Mouse (Mus musculus): Measurements from ENCODE around the gene Slc44a1. TPM values are rescaled to one million over a fixed set of nuclear protein-coding genes. Genes with fewer than 3 reads are reported as not detected.

Gene Slc44a1
- total RNA-seq, 1 experiment from 2014 or later = 11.2 TPM

DNA sequence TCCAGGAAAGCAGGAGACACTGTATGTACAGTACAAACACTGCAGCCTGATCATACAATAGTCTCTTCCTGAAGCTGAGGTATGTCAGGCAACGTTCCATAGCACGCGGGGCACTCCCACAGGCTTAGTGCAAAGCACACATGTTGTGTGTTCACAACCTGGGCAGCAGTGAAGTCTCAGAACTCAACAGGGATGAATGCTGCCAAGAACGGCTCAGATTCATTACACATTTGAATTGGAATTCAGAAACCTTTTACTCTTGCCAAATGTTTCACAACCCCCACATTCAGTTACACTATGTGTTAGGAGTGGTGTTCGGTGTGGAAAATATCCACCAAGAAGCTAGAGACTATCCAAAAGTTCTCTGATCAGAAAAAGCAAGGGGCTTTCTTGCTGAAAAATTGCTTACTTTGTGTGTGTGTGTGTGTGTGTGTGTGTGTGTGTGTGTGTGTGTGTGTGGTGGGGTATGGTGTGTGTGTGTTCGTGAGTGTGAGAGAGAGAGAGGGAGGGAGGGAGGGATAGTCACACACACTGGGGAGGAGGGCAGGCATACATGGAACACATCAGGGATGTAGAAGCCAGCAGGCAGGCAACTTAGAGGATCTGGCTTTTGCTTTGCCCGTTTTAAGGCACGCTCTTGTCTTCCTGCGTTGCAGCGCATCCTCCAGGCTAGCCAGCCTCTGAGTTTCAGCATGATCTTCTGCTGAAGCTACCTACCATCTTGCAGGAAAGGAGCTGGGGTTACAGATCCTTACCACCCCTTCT, 24.2 kb upstream of the Slc44a1 start:
- ATAC-seq (replicated peaks in 1 of 2; ENCODE audit: insufficient read depth in 1 of 2, low FRiP score in 2 of 2, low TSS enrichment in 1 of 2, low read depth in 1 of 2, poor library complexity in 2 of 2, severe bottlenecking in 2 of 2) = no peak

DNA sequence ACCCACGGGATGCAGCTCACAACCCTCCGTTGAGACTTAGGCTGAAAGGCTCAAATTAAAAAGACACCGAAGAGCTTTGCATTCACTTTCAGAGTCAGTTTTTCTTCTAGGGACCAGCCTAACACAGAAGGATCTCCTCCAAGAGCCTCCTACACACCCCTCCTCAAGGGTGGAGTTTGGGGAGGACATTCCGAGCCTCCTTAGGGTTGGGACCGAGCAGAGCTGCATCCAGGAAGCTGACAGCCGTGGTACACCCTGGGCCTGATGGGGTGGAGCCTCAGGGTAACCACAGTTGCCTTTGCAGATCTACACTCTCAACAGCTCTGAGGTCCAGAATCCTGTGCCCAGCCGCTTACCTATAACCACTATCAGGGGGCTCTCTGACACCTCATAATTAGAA, 23.3 kb upstream of the Slc44a1 start:
- no peak for ATAC-seq (replicated peaks in 1 of 2; ENCODE audit: insufficient read depth in 1 of 2, low FRiP score in 2 of 2, low TSS enrichment in 1 of 2, low read depth in 1 of 2, poor library complexity in 2 of 2, severe bottlenecking in 2 of 2)

DNA sequence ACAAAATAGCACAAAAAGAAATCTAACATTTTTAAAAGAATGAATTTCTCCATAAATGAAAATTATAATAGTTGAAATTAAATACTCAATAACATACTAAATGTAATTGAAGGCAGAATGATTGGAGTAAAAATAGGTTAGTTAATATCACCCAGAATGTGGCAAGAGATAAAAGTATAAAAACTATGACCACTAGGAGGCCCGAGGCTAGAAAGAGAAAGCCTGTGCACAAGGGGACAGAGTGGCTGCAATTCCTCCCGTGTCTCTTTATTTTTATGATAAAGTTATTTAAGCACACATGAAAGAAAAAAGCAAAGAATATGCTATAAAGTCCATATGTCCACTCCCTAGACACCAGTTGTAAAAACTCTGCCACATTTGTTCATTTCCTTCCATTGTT, 17.4 kb upstream of the Slc44a1 start:
- no peak for ATAC-seq (replicated peaks in 1 of 2; ENCODE audit: insufficient read depth in 1 of 2, low FRiP score in 2 of 2, low TSS enrichment in 1 of 2, low read depth in 1 of 2, poor library complexity in 2 of 2, severe bottlenecking in 2 of 2)

DNA sequence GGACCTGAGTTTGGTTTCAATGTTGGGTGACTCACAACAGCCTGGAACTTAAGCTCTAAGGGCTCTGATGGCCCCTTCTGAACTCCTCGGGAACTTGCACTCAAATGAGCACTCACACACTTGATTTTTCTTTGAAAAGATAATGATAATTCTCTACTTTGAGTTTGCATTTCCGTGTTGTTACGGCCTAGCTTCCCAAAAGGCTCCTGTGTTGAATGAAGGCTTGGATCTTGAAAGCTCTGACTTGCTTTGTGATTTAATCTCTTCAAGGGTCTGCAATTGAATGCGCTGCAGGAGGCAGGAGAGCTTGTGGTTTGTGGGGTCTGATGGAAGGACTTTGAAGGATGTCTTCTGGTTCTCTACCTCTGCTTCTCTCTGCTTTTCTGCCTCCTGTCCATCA, 13.1 kb upstream of the Slc44a1 start:
- ATAC-seq (replicated peaks in 1 of 2; ENCODE audit: insufficient read depth in 1 of 2, low FRiP score in 2 of 2, low TSS enrichment in 1 of 2, low read depth in 1 of 2, poor library complexity in 2 of 2, severe bottlenecking in 2 of 2) = no peak

DNA sequence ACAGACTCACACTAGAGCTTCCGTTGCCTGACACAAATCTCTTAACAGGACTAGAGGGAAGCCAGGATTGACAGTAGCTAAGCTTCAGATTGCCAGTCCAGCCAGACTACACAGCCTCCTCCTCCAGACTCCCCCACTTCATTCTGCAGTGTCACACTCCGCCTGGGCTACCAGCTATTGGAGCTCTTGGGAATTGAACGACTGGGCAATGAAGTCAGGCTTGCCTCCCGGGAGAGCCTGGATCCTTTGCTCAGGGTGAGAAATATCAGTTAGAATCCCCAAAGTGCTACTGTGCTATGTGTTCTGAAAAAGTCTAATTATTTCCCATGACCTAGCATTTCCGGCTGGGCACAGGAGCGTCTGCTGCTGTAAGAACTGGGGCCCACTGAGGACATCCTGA, 9.7 kb upstream of the Slc44a1 start:
- ATAC-seq (replicated peaks in 1 of 2; ENCODE audit: insufficient read depth in 1 of 2, low FRiP score in 2 of 2, low TSS enrichment in 1 of 2, low read depth in 1 of 2, poor library complexity in 2 of 2, severe bottlenecking in 2 of 2) = no peak; a peak in 1 of 4 replicates

DNA sequence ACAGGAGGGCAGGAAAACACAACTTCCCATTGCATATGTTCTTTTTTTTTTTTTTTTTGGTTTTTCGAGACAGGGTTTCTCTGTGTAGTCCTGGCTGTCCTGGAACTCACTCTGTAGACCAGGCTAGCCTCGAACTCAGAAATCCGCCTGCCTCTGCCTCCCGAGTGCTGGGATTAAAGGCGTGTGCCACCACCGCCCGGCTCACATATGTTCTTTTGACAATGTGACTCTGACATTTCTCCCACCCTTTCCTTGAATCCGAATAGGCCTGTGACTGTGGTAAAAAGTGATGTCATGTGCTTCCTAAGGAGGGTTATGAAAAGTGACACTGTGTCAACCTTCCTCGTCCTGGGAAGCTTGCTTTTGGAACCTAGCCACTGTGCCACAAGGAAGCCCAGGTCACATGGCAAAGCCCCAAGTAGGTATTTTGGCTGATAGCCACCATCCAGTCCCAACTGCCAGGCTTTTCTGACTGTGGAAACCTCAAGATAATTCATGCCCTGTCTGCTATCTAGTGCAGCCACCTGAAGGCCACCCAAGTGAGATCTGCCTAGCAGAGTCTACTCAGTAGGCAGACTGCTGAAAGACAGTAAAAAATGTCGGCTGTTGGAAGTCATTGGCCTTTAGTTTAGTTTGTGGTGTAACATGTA, 8.5 kb upstream of the Slc44a1 start:
- peak; percentile 43 to 59; a peak in 3 of 4 replicates for ATAC-seq (replicated peaks in 1 of 2; ENCODE audit: insufficient read depth in 1 of 2, low FRiP score in 2 of 2, low TSS enrichment in 1 of 2, low read depth in 1 of 2, poor library complexity in 2 of 2, severe bottlenecking in 2 of 2)

DNA sequence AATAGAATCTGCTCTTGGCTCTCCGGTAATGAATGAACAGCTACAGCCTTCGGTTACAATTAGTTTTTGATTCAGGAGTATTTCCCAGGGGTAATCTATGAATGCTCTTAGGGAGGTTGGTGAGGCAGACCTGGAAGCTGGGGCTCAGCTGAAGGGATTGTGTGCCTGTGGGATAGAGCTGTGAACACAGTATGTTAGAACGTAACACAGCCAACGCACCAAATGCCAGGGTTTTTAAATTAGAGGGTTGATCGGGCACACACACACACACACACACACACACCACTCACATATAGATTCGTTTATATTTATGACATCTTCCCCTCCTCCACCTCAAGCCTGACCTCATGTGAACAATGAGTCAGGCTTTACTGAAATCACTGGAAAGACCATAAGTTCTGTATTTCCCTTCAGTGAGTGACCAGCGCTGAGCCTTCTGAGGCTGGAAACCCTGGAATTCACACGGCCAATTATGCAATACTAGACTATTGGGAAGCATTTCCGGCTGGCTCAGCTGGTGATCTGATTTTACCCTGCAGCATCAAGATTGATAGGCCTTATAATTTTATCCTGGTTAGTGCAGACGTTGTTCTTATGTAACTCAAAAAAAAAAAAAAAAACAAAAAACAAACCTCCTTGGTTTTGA, 3.0 kb upstream of the Slc44a1 start:
- ATAC-seq (replicated peaks in 1 of 2; ENCODE audit: insufficient read depth in 1 of 2, low FRiP score in 2 of 2, low TSS enrichment in 1 of 2, low read depth in 1 of 2, poor library complexity in 2 of 2, severe bottlenecking in 2 of 2) = no peak

DNA sequence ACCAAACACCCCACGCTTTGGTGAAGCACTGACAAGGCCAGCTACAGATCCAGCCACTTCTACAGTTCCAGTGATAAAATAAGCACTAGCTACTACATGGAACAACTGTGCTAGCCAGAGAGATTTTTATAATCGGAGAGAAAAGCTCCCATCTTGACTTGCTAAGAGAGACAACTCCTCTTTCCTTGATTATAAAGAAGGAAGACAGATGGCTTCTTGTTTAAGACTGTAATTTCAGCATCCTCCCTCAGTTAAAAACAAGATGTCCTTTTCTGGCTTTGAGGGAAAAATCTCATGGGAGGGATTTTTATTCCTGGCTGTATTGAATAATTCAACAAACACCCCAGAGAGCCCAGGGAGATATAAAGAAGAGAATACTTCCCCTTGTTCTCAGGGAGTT, 1.8 kb upstream of the Slc44a1 start:
- no peak for ATAC-seq (replicated peaks in 1 of 2; ENCODE audit: insufficient read depth in 1 of 2, low FRiP score in 2 of 2, low TSS enrichment in 1 of 2, low read depth in 1 of 2, poor library complexity in 2 of 2, severe bottlenecking in 2 of 2)

DNA sequence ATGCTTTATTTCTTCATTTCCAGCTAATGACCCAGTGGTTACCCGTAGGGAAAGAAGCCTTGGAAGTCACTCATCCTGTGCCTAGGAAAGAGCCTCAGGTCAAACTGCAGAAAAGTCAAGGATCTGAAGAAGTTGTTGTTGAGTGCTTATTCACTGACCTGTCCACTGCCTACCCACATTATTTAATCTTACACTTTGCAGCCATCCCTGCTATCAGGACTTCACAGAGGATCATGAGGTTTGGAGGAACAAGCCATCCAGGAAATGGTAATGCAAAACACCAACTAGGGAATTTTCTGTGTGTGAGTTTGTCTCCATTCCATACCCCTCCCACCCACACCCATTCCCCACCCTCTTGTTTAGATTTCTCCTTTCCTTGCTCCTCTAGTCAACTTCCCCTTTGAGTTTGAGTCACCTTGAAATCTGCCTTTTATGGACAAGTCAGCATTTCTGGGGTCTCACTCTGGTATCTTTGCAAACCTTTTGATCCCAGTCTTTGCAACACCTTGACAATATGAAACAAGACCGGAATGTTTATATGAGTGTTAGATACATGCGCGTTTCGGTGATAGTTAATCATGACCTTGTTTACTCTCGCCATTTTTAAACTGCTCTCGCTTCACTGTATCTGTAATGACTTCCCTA, 1.3 kb upstream of the Slc44a1 start:
- no peak for ATAC-seq (replicated peaks in 1 of 2; ENCODE audit: insufficient read depth in 1 of 2, low FRiP score in 2 of 2, low TSS enrichment in 1 of 2, low read depth in 1 of 2, poor library complexity in 2 of 2, severe bottlenecking in 2 of 2)

DNA sequence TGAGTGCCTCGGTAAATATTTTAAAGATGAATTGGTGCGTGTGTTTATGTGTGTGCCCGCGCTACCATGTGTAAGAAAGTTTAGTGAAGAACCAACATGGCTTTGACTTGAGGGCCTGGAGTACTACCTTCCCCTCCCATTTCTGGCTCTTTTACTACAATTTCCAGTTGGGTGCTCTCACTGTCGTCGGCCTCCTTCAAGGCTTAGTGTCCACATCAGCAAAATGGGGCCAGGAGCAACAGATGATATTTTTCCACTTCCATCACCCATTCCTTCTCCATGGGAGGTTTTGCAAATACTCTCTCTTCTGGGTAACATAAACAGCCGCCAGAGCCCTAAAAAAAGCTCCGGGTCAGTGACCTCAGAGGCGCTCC, 590 bp upstream of the Slc44a1 start:
- ATAC-seq (replicated peaks in 1 of 2; ENCODE audit: insufficient read depth in 1 of 2, low FRiP score in 2 of 2, low TSS enrichment in 1 of 2, low read depth in 1 of 2, poor library complexity in 2 of 2, severe bottlenecking in 2 of 2) = no peak

DNA sequence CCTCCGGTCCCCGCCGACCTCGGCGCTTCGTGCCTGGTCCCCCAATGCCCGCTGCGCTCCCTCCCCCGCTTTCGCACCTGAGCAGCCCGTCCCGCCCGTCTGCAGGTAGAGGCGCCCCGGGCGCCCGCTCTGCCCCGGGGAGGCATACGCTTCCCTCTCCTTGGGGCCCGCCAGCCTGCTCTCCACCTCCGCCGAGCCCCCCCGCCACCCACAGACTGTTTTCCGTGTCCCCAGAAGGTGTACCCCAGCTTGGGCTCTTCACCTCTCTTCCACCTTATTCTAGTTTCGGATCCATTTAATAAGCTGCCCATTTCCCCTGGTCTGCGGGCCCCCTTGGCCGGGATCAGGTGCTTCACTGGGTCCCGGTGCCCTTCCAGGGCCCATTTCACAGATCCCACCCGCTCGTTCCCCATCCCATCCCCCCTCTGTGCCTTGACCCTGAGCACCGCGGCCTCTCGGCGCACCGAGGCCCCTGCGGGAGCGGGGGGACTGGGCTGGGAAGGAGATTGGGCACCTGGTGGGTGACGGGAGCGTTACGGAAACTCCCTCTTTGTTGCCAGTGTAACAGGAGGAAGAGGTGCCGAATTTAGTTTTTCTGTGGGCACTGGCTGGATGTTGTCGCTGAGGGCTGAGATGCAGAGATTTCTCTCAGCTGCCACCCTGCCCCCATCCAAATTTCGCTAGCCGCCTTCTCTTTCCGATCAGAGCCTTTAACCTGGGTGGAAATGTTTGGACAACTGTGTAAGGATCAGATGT, 781 bp downstream of the Slc44a1 start:
- peak; percentile 66 to 79 for ATAC-seq (replicated peaks in 1 of 2; ENCODE audit: insufficient read depth in 1 of 2, low FRiP score in 2 of 2, low TSS enrichment in 1 of 2, low read depth in 1 of 2, poor library complexity in 2 of 2, severe bottlenecking in 2 of 2)

DNA sequence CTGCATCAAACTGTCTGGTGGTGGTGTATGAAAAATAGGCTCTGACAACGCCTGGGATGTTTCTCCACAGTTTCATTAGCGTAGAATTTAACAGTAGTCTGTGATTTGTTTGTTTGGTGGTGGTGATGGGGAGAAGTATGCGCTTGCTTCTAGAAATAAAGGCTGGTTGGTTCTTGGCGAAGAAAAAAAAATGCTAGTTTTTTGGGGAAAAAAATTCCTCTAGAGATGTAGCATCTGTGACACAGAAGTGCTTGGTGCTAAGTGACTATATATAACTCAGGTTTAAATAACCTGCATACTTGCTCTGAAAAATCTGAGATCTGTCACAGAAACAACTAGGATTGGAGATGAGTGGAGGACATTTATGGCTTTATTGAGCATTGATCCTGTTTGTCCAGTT, 1.5 kb downstream of the Slc44a1 start:
- no peak for ATAC-seq (replicated peaks in 1 of 2; ENCODE audit: insufficient read depth in 1 of 2, low FRiP score in 2 of 2, low TSS enrichment in 1 of 2, low read depth in 1 of 2, poor library complexity in 2 of 2, severe bottlenecking in 2 of 2)

DNA sequence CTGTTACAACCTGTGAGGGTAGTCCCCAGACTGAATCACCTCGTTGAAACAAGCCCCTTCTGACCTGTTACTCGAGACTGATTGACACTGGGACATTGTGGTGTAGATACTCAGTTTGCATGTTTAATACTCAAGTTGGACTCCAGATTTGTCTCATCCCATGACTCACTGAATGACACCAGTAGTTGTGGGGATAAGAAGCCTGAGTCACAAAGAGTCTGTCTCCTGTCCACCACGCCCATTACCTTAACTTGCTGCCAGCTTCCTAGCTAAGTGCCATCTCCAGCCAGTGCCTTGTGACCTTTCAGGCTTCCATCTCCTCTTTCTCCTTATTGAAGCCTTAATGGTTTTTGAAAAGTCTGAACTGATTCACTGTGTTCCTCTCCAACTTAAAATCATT, 6.0 kb downstream of the Slc44a1 start:
- no peak for ATAC-seq (replicated peaks in 1 of 2; ENCODE audit: insufficient read depth in 1 of 2, low FRiP score in 2 of 2, low TSS enrichment in 1 of 2, low read depth in 1 of 2, poor library complexity in 2 of 2, severe bottlenecking in 2 of 2)

DNA sequence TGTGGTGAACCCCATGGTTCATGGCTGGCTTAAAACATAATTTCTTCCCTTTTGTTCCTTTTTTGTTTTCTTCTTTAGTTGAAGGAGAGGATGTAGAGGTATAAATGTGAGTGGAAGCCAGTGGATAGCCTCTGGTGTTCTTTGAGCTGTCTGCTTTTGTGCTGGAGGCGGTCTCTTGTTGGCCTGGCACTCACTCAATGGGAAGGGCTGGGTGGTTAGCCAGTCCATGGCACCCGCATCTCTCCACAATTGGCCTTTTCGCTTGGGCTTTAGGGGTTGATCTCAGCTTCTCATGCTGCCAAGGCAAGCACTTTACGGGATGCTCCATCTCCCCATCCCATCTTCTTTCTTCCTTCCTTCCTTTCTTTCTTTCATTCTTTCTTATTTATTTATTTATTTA, 7.6 kb downstream of the Slc44a1 start:
- ATAC-seq (replicated peaks in 1 of 2; ENCODE audit: insufficient read depth in 1 of 2, low FRiP score in 2 of 2, low TSS enrichment in 1 of 2, low read depth in 1 of 2, poor library complexity in 2 of 2, severe bottlenecking in 2 of 2) = no peak

DNA sequence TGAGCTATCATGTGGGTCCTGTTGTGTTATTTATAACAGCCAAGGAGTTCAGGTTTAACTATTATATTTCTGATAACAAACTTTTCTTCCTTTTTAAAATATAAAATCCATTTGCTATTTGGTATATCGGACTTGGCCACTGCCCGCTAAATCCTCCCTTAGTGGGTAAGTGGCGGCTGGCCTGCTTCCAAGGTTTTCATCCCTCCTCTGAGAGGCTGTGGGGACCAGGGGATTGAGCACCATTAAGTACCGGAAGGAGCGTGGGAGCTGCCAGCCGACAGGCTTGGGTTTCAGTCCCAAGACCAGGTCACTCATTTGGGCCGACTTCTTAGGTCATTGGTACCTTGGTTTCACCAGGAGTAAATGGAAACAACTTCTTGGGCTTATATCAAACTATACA, 10.5 kb downstream of the Slc44a1 start:
- ATAC-seq (replicated peaks in 1 of 2; ENCODE audit: insufficient read depth in 1 of 2, low FRiP score in 2 of 2, low TSS enrichment in 1 of 2, low read depth in 1 of 2, poor library complexity in 2 of 2, severe bottlenecking in 2 of 2) = no peak

DNA sequence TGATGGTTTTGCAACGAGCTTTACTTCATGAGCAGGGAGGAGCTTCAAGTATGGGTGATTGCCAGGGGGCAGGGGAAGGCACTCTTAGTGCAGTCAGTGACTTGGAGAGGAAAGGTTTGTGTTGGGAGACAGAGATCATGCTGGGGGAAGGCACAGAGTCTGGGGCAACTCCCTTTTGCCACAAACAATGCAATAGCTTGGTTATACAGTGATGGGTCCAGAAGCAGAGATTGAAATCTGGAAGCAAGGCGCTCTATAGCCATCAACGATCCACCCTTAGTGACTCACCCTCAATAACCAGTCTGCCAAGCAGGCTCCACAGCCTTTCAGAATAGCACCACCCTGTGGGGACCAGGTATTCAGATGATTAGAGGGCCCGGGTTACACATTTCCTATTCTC, 11.7 kb downstream of the Slc44a1 start:
- ATAC-seq (replicated peaks in 1 of 2; ENCODE audit: insufficient read depth in 1 of 2, low FRiP score in 2 of 2, low TSS enrichment in 1 of 2, low read depth in 1 of 2, poor library complexity in 2 of 2, severe bottlenecking in 2 of 2) = 0 out of 4 replicates have a peak, but pooled peaks of 1 of the 2 experiments have one; percentile 21

DNA sequence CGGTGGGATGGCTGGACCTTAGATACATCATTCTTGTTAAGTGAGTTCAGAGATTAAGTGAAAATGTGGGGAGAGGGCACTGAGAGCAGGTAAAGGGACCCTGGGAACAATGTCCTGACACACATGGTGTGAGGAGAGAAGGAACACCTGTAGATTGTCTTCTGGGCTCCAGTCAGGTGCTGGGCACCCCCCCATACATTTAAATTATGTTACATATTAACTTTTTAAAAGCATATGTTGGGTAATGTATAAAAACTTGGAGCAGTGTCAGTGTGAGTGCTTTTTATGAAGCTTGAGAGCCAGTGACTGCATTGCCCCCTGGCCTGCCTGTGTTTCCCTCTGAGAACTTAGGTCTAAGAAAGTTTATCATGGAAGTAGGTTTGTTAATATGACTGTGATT, 12.2 kb downstream of the Slc44a1 start:
- ATAC-seq (replicated peaks in 1 of 2; ENCODE audit: insufficient read depth in 1 of 2, low FRiP score in 2 of 2, low TSS enrichment in 1 of 2, low read depth in 1 of 2, poor library complexity in 2 of 2, severe bottlenecking in 2 of 2) = no peak
